Mouse (Mus musculus) kidney, postnatal 4 days (tissue): ENCODE data around the gene Peli1.
"Not testable (repeated sequence)": the region's sequence is repeated elsewhere in the genome, so short reads cannot be mapped to it uniquely, and the experiment has no call there.

Experiments used
- DNase-seq, 2 experiments: peaks; one replicate each; pipeline ENCODE4 v3.0.0; 2021; ENCODE audit warnings: mixed read lengths in 2 of 2

Gene Peli1

GRCm38 (mm10) chr11:21157595-21157994 is 66.5 kb downstream of the Peli1 start:
- no peak for DNase-seq

- DNase-seq: no peak
These were observed 71.0 kb downstream of the Peli1 start for GRCm38 (mm10) chr11:21162093-21162492.

GRCm38 (mm10) chr11:21163143-21163542 is 72.1 kb downstream of the Peli1 start:
- DNase-seq: no peak

GRCm38 (mm10) chr11:21163673-21164072 is 72.6 kb downstream of the Peli1 start:
- peak; percentile 62 to 68 for DNase-seq

- DNase-seq: no peak
These were observed 73.4 kb downstream of the Peli1 start for GRCm38 (mm10) chr11:21164312-21164993.

GRCm38 (mm10) chr11:21164994-21165560 is 74.0 kb downstream of the Peli1 start:
- peak in 1 of 2 experiments; percentile 18 for DNase-seq

- no peak for DNase-seq
These were observed 75.5 kb downstream of the Peli1 start for GRCm38 (mm10) chr11:21166495-21167096.

- peak in 1 of 2 experiments; percentile 23 for DNase-seq
These were observed 77.9 kb downstream of the Peli1 start for GRCm38 (mm10) chr11:21168828-21169607.

GRCm38 (mm10) chr11:21169608-21169860 is 78.4 kb downstream of the Peli1 start:
- not testable (repeated sequence) for DNase-seq

GRCm38 (mm10) chr11:21172281-21172680 is 81.2 kb downstream of the Peli1 start:
- DNase-seq: no peak

GRCm38 (mm10) chr11:21173926-21174325 is 82.8 kb downstream of the Peli1 start:
- no peak for DNase-seq

GRCm38 (mm10) chr11:21174396-21174795 is 83.3 kb downstream of the Peli1 start:
- peak; percentile 34 to 56 for DNase-seq

GRCm38 (mm10) chr11:21175063-21175462 is 84.0 kb downstream of the Peli1 start:
- no peak for DNase-seq

- DNase-seq: no peak
These were observed 85.4 kb downstream of the Peli1 start for GRCm38 (mm10) chr11:21176491-21176890.

GRCm38 (mm10) chr11:21178343-21178742 is 87.3 kb downstream of the Peli1 start:
- DNase-seq: peak; percentile 57 to 69

- DNase-seq: no peak
These were observed 88.0 kb downstream of the Peli1 start for GRCm38 (mm10) chr11:21178998-21179645.

- DNase-seq: not testable (repeated sequence)
These were observed 88.8 kb downstream of the Peli1 start for GRCm38 (mm10) chr11:21179873-21180272.

- DNase-seq: no peak
These were observed 89.6 kb downstream of the Peli1 start for GRCm38 (mm10) chr11:21180650-21181049.

- DNase-seq: no peak
These were observed 90.5 kb downstream of the Peli1 start for GRCm38 (mm10) chr11:21181616-21182015.

- DNase-seq: no peak
These were observed 91.6 kb downstream of the Peli1 start for GRCm38 (mm10) chr11:21182709-21183108.

- DNase-seq: not testable (repeated sequence)
These were observed 100.7 kb downstream of the Peli1 start for GRCm38 (mm10) chr11:21191821-21192220.

GRCm38 (mm10) chr11:21194851-21195250 is 103.8 kb downstream of the Peli1 start:
- DNase-seq: no peak
